ENCODE assay signal across 14 mouse cellular contexts in genomic region chr19:4001752-4002151, GRCm38 (mm10). TPM values are rescaled to one million over a fixed set of nuclear protein-coding genes. Genes with fewer than 3 reads are reported as not detected.
A peak's percentile ranks its signal among the peaks of the same experiment; 100 is the strongest.
DNase-seq lines count a peak whose midpoint lies in the region; ATAC-seq and TF ChIP-seq lines count a peak whose summit lies in the region.
"Had no signal": no experiment of that assay in that cellular context is flagged by ENCODE, and none has a peak within 500 bp of the region (broad histone marks: within the 10 kb centered on the region; RNA-seq: fewer than 3 reads in every experiment).

No protein-coding gene starts in this region.

- no peaks in the 10 kb centered on the region for H3K9me3 ChIP-seq in heart, embryonic 11.5 days (replicated peaks; ENCODE audit: control insufficient read depth, low read length)
- no peaks in the 10 kb centered on the region for H3K9me3 ChIP-seq in E14TG2a.4 (ENCODE audit: low read length)
- no peaks in the 10 kb centered on the region for H3K9me3 ChIP-seq in forebrain, embryonic 15.5 days
- no peaks in the 10 kb centered on the region for H3K9me3 ChIP-seq in midbrain, embryonic 11.5 days (ENCODE audit: control insufficient read depth, low read length)

- no peaks in the 10 kb centered on the region for H3K27me3 ChIP-seq in heart, embryonic 11.5 days (ENCODE audit: control insufficient read depth, insufficient read depth, low read length)
- H3K27me3 ChIP-seq in E14TG2a.4 (ENCODE audit: insufficient read depth, low read length): no peaks in the 10 kb centered on the region; the same call in 1 of the 2 replicates
- H3K27me3 ChIP-seq in forebrain, embryonic 15.5 days: no peaks in the 10 kb centered on the region
- peaks cover 3% of the 10 kb centered on the region; the same call in 1 of the 2 replicates for H3K27me3 ChIP-seq in midbrain, embryonic 11.5 days (ENCODE audit: control insufficient read depth, insufficient read depth, low read length)

- H3K4me3 ChIP-seq in heart, embryonic 11.5 days (ENCODE audit: low read depth, low read length): no peak overlapping the region
- H3K4me3 ChIP-seq in E14TG2a.4 (replicated peaks; ENCODE audit: low read length): peak overlapping the region; percentile 95; the same call in 1 of the 2 replicates
- H3K4me3 ChIP-seq in forebrain, embryonic 15.5 days: no peak overlapping the region
- H3K4me3 ChIP-seq in midbrain, embryonic 11.5 days (ENCODE audit: low read depth, low read length): no peak overlapping the region

- peaks cover 12% of the 10 kb centered on the region for H3K36me3 ChIP-seq in heart, embryonic 11.5 days (ENCODE audit: control insufficient read depth, insufficient read depth, low read length)
- peaks cover 27% of the 10 kb centered on the region for H3K36me3 ChIP-seq in E14TG2a.4 (ENCODE audit: insufficient read depth, low read length)
- H3K36me3 ChIP-seq in forebrain, embryonic 15.5 days: peaks cover 10% of the 10 kb centered on the region
- H3K36me3 ChIP-seq in midbrain, embryonic 11.5 days (ENCODE audit: control insufficient read depth, insufficient read depth, low read length): peaks cover 4% of the 10 kb centered on the region; the same call in 1 of the 2 replicates

- no peak overlapping the region; the same call in 1 of the 2 replicates for H3K4me2 ChIP-seq in heart, embryonic 11.5 days
- H3K4me2 ChIP-seq in forebrain, embryonic 15.5 days (replicated peaks): no peak overlapping the region; the same call in 1 of the 2 replicates
- peak overlapping the region; percentile 93; the same call in 1 of the 2 replicates for H3K4me2 ChIP-seq in midbrain, embryonic 11.5 days

- H3K27ac ChIP-seq in heart, embryonic 11.5 days (ENCODE audit: low read depth, low read length): peak overlapping the region; percentile 88; the same call in 1 of the 2 replicates
- no peak overlapping the region for H3K27ac ChIP-seq in forebrain, embryonic 15.5 days (replicated peaks)
- no peak overlapping the region for H3K27ac ChIP-seq in midbrain, embryonic 11.5 days (ENCODE audit: low read depth, low read length)

- no peak for DNase-seq in heart, postnatal 14 days
- no peak for DNase-seq in midbrain, embryonic 11.5 days (ENCODE audit: low spot score, missing footprints)
- DNase-seq in layer of hippocampus, postnatal 36 days: no peak
- DNase-seq in cerebellum, adult 11-12 months: no peak
- no peak for DNase-seq in gastrocnemius, postnatal 25 days
- DNase-seq: cerebellum, adult 11 months; kidney, adult 18-20 months; right cerebral cortex, postnatal 4 days; thymus, postnatal 4 days had no signal

- H3K4me1 ChIP-seq in heart, embryonic 11.5 days (ENCODE audit: control insufficient read depth, insufficient read depth, low read length): peaks cover 42% of the 10 kb centered on the region
- H3K4me1 ChIP-seq in E14TG2a.4 (replicated peaks; ENCODE audit: low read depth, low read length): peaks cover 75% of the 10 kb centered on the region
- H3K4me1 ChIP-seq in forebrain, embryonic 15.5 days: peaks cover 15% of the 10 kb centered on the region
- peaks cover 13% of the 10 kb centered on the region for H3K4me1 ChIP-seq in midbrain, embryonic 11.5 days (ENCODE audit: control insufficient read depth, insufficient read depth, low read length)

- peak overlapping the region; percentile 52; the same call in 1 of the 2 replicates for H3K9ac ChIP-seq in heart, embryonic 11.5 days (ENCODE audit: low read depth, low read length)
- 0 out of 2 replicates have a peak overlapping the region, but pooled peaks have one; percentile 87 for H3K9ac ChIP-seq in forebrain, embryonic 15.5 days (replicated peaks)
- H3K9ac ChIP-seq in midbrain, embryonic 11.5 days (ENCODE audit: low read length): no peak overlapping the region; the same call in 1 of the 2 replicates

- 69% methylated on average over 5 of the region's 5 CpGs for WGBS in heart, embryonic 11.5 days (ENCODE audit: insufficient replicate concordance)
- WGBS in forebrain, embryonic 15.5 days: 90% methylated on average over 5 of the region's 5 CpGs
- 89% methylated on average over 5 of the region's 5 CpGs for WGBS in midbrain, embryonic 11.5 days

- intact Hi-C loops in heart, postnatal 14 days (cut with DNase I): no loop called here

- ATAC-seq in heart, embryonic 11.5 days (replicated peaks; ENCODE audit: insufficient number of reproducible peaks, low FRiP score, low TSS enrichment): no peak
- no peak for ATAC-seq in forebrain, embryonic 15.5 days (replicated peaks)
- ATAC-seq in midbrain, embryonic 11.5 days (ENCODE audit: low FRiP score): no peak
- ATAC-seq: activated CD4-positive, CD25-positive, alpha-beta regulatory T cell, adult 4 months had no signal

- TF ChIP-seq CTCF in E14TG2a.4 (conservative IDR thresholded peaks at IDR 0.05; ENCODE audit: low read length): no peak

RNA-seq across cellular contexts. Expression of gene Gm49405, which starts 1.3 kb away (rescaled TPM):
- polyA plus RNA-seq in heart, embryonic 11.5 days (2014; fragmentation: Nextera tagmentation; extraction: Ambion mirVana): 2.3 and 2.5 TPM in 2 replicates
- total RNA-seq in heart, postnatal 14 days (2021): 1 to 10 TPM; 2.0 to 2.6 TPM
- 6.8 and 7.6 TPM in 2 replicates for polyA plus RNA-seq in forebrain, embryonic 15.5 days (2015; fragmentation: Nextera tagmentation; extraction: Ambion mirVana)
- polyA plus RNA-seq in midbrain, embryonic 11.5 days (2014; fragmentation: Nextera tagmentation; extraction: Ambion mirVana): 0.87 and 1.5 TPM in 2 replicates
- 1 to 10 TPM; 1.4 to 2.1 TPM for total RNA-seq in layer of hippocampus, postnatal 36 days (2021)
- total RNA-seq in gastrocnemius, postnatal 25 days (2021): under 1 TPM; 0.31 to 0.35 TPM

RNA-seq across cellular contexts. Expression of gene Doc2g, which starts 1.4 kb away (rescaled TPM):
- polyA plus RNA-seq in heart, embryonic 11.5 days (2014; fragmentation: Nextera tagmentation; extraction: Ambion mirVana): 64.5 and 65.9 TPM in 2 replicates
- 10 to 100 TPM; 73.8 to 83.6 TPM for total RNA-seq in heart, postnatal 14 days (2021)
- polyA plus RNA-seq in forebrain, embryonic 15.5 days (2015; fragmentation: Nextera tagmentation; extraction: Ambion mirVana): 9.0 and 11.1 TPM in 2 replicates
- polyA plus RNA-seq in midbrain, embryonic 11.5 days (2014; fragmentation: Nextera tagmentation; extraction: Ambion mirVana): 1.5 TPM in 2 replicates
- 1 to 10 TPM; 4.2 to 4.4 TPM for total RNA-seq in layer of hippocampus, postnatal 36 days (2021)
- total RNA-seq in gastrocnemius, postnatal 25 days (2021): under 1 TPM; 0.69 to 0.75 TPM

RNA-seq across cellular contexts. Expression of gene Nudt8, which starts 1.4 kb away (rescaled TPM):
- polyA plus RNA-seq in heart, embryonic 11.5 days (2014; fragmentation: Nextera tagmentation; extraction: Ambion mirVana): 48.0 and 48.8 TPM in 2 replicates
- 10 to 100 TPM; 66.8 to 69.4 TPM for total RNA-seq in heart, postnatal 14 days (2021)
- 36.0 and 40.8 TPM in 2 replicates for polyA plus RNA-seq in forebrain, embryonic 15.5 days (2015; fragmentation: Nextera tagmentation; extraction: Ambion mirVana)
- 14.0 and 15.1 TPM in 2 replicates for polyA plus RNA-seq in midbrain, embryonic 11.5 days (2014; fragmentation: Nextera tagmentation; extraction: Ambion mirVana)
- total RNA-seq in layer of hippocampus, postnatal 36 days (2021): 10 to 100 TPM in 1 of 2 experiments, 1 to 10 TPM in 1; 8.2 to 11.1 TPM
- 10 to 100 TPM; 21.5 to 23.1 TPM for total RNA-seq in gastrocnemius, postnatal 25 days (2021)

RNA-seq across cellular contexts. Expression of gene Tbx10, which starts 9.2 kb away (rescaled TPM):
- polyA plus RNA-seq in heart, embryonic 11.5 days (2014; fragmentation: Nextera tagmentation; extraction: Ambion mirVana): 0.11 TPM in 1 of 2 replicates, not detected in the other
- not detected for total RNA-seq in heart, postnatal 14 days (2021)
- 0.13 TPM in 1 of 2 replicates, not detected in the other for polyA plus RNA-seq in forebrain, embryonic 15.5 days (2015; fragmentation: Nextera tagmentation; extraction: Ambion mirVana)
- not detected in 2 replicates for polyA plus RNA-seq in midbrain, embryonic 11.5 days (2014; fragmentation: Nextera tagmentation; extraction: Ambion mirVana)
- not detected for total RNA-seq in layer of hippocampus, postnatal 36 days (2021)
- not detected for total RNA-seq in gastrocnemius, postnatal 25 days (2021)
- total RNA-seq: liver, adult 2 months had no signal
- polyA plus RNA-seq: activated CD4-positive, CD25-positive, alpha-beta regulatory T cell, adult 4 months; liver, adult 2 months had no signal

RNA-seq across cellular contexts. Expression of gene Ndufv1, which starts 10.9 kb away (rescaled TPM):
- 369 and 417 TPM in 2 replicates for polyA plus RNA-seq in heart, embryonic 11.5 days (2014; fragmentation: Nextera tagmentation; extraction: Ambion mirVana)
- 1,000 to 10,000 TPM; 1,061 to 1,067 TPM for total RNA-seq in heart, postnatal 14 days (2021)
- polyA plus RNA-seq in forebrain, embryonic 15.5 days (2015; fragmentation: Nextera tagmentation; extraction: Ambion mirVana): 225 and 228 TPM in 2 replicates
- 180 TPM in 2 replicates for polyA plus RNA-seq in midbrain, embryonic 11.5 days (2014; fragmentation: Nextera tagmentation; extraction: Ambion mirVana)
- 100 to 1,000 TPM; 238 to 250 TPM for total RNA-seq in layer of hippocampus, postnatal 36 days (2021)
- 100 to 1,000 TPM; 412 to 474 TPM for total RNA-seq in gastrocnemius, postnatal 25 days (2021)

Comparison
In these comparisons a context has a peak if more than half of its experiments do, and no peak if none do; other contexts are left out.
1. RNA of gene Doc2g, which starts 1.4 kb away (total RNA-seq): 73.8 to 83.6 TPM in heart, postnatal 14 days; 4.2 to 4.4 TPM in layer of hippocampus, postnatal 36 days and 0.69 to 0.75 TPM in gastrocnemius, postnatal 25 days; every median in the first group is over 10 times any median in the second.